29 mouse cellular contexts compared by ENCODE assay signal in genomic region chr2:69578206-69578605, GRCm38 (mm10). TPM values are rescaled to one million over a fixed set of nuclear protein-coding genes. Genes with fewer than 3 reads are reported as not detected.
DNase-seq lines count a peak whose midpoint lies in the region; ATAC-seq and TF ChIP-seq lines count a peak whose summit lies in the region.
"Had no signal": no experiment of that assay in that cellular context is flagged by ENCODE, and none has a peak within 500 bp of the region (broad histone marks: within the 10 kb centered on the region; RNA-seq: fewer than 3 reads in every experiment).

No protein-coding gene starts in this region.

- H3K4me2 ChIP-seq in lung, embryonic 14.5 days: no peak overlapping the region
- H3K4me2 ChIP-seq: forebrain, embryonic 12.5 days; heart, embryonic 13.5 days; hindbrain, embryonic 12.5 days; liver, embryonic 12.5 days had no signal

- ATAC-seq in lung, embryonic 14.5 days (ENCODE audit: insufficient read depth): no peak
- ATAC-seq: CD4-positive, CD25-positive, alpha-beta regulatory T cell, adult 4 months; liver, embryonic 12.5 days; liver, postnatal 0 days; lung, postnatal 0 days had no signal

- H3K27me3 ChIP-seq in lung, embryonic 14.5 days (ENCODE audit: insufficient read depth, low read length): peaks cover under 1% of the 10 kb centered on the region; the same call in 1 of the 2 replicates

- H3K4me3 ChIP-seq in lung, embryonic 14.5 days (ENCODE audit: low read depth, low read length): no peak overlapping the region
- H3K4me3 ChIP-seq: erythroblast, embryonic 14.5 days; forebrain, embryonic 12.5 days; heart, embryonic 13.5 days; hindbrain, embryonic 12.5 days; liver, embryonic 12.5 days had no signal

- no peak overlapping the region for H3K27ac ChIP-seq in lung, embryonic 14.5 days (ENCODE audit: low read depth)
- H3K27ac ChIP-seq: forebrain, embryonic 12.5 days; heart, embryonic 13.5 days; hindbrain, embryonic 12.5 days; kidney, postnatal 0 days; liver, embryonic 12.5 days; macrophage had no signal

- no peaks in the 10 kb centered on the region for H3K4me1 ChIP-seq in lung, embryonic 14.5 days (ENCODE audit: insufficient read depth)
- H3K4me1 ChIP-seq: heart, embryonic 13.5 days; liver, embryonic 12.5 days had no signal

- 90% methylated on average over 8 of the region's 8 CpGs for WGBS in lung, embryonic 14.5 days

- intact Hi-C loops in heart, postnatal 14 days (cut with DNase I): no loop called here
- intact Hi-C loops in left cerebral cortex, postnatal 25 days (cut with DNase I): no loop called here

- H3K36me3 ChIP-seq in lung, embryonic 14.5 days (ENCODE audit: insufficient read depth): no peaks in the 10 kb centered on the region
- H3K36me3 ChIP-seq: forebrain, embryonic 12.5 days; heart, embryonic 13.5 days; hindbrain, embryonic 12.5 days; liver, embryonic 12.5 days had no signal

- TF ChIP-seq CTCF in lung, embryonic 14.5 days (IDR thresholded peaks at IDR 0.05; ENCODE audit: low read depth): no peak

- H3K9ac ChIP-seq in lung, embryonic 14.5 days: no peak overlapping the region
- H3K9ac ChIP-seq: forebrain, embryonic 12.5 days; heart, embryonic 13.5 days; hindbrain, embryonic 12.5 days; liver, embryonic 12.5 days; liver, postnatal 0 days had no signal

- DNase-seq in heart, adult 11 months: peak; percentile 23
- no peak for DNase-seq in heart, postnatal 14 days
- DNase-seq in lung, embryonic 14.5 days: peak; percentile 37
- DNase-seq in lung, postnatal 36 days: no peak
- peak; percentile 58 for DNase-seq in retina, postnatal 1 day
- DNase-seq in retina, embryonic 14.5 days (ENCODE audit: low spot score): no peak
- no peak for DNase-seq in left cerebral cortex, postnatal 25 days (ENCODE audit: low spot score in 2 of 2)
- DNase-seq: adrenal gland, postnatal 25 days; cerebellum, adult 2 months; cerebellum, postnatal 14 days; heart, postnatal 10 days; kidney, adult 18-20 months; kidney, postnatal 4 days; left cerebral cortex, postnatal 4 days; liver, postnatal 0 days; right cerebral cortex, postnatal 14 days; thymus, postnatal 4 days had no signal

- no peaks in the 10 kb centered on the region for H3K9me3 ChIP-seq in lung, embryonic 14.5 days (ENCODE audit: low read depth, low read length)
- H3K9me3 ChIP-seq: forebrain, embryonic 12.5 days; heart, embryonic 13.5 days; hindbrain, embryonic 12.5 days; liver, embryonic 12.5 days had no signal

RNA-seq across cellular contexts. Expression of gene Lrp2, which starts 7.7 kb away (rescaled TPM):
- 1 to 10 TPM; 1.4 to 1.8 TPM for total RNA-seq in heart, postnatal 14 days (2021)
- 1.1 and 1.5 TPM in 2 replicates for polyA plus RNA-seq in lung, embryonic 14.5 days (2014; fragmentation: Nextera tagmentation; extraction: Ambion mirVana)
- under 1 TPM; 0.14 to 0.44 TPM for total RNA-seq in left cerebral cortex, postnatal 25 days (2021)
- total RNA-seq: gastrocnemius, adult 8-10 months; megakaryocyte-erythroid progenitor cell, adult 5-6 weeks had no signal
- polyA plus RNA-seq: erythroblast, embryonic 14.5 days; macrophage; small intestine, adult 2 months had no signal

Comparison
In these comparisons a context has a peak if more than half of its experiments do, and no peak if none do; other contexts are left out.
1. DNase-seq: peak in heart, adult 11 months (single experiment), lung, embryonic 14.5 days (single experiment) and retina, postnatal 1 day (single experiment); none in heart, postnatal 14 days (0 of 2), lung, postnatal 36 days (single experiment), retina, embryonic 14.5 days (single experiment) and left cerebral cortex, postnatal 25 days (0 of 2).